Mouse (Mus musculus): ENCODE measurements at regions not wholly inside any gene's neighbourhood (a gene's known extent, or its start where the extent isn't known, plus 50 kb on each side); places are given as distances from the start of the nearest gene placed in this dataset.

GRCm38 (mm10) chr15:97122263-97122662, 66.5 kb upstream of the Slc38a4 start:
- 94% methylated on average over 6 of the region's 6 CpGs for WGBS
- Histone ChIP-seq H3K27me3 (replicated peaks) (no peaks in the 10 kb centered on the region), H3K9me3 (no peaks in the 10 kb centered on the region), H3K36me3 (no peaks in the 10 kb centered on the region), H3K27ac (no peak overlapping the region), H3K9ac (no peak overlapping the region), H3K4me1 (no peaks in the 10 kb centered on the region), H3K4me2 (replicated peaks) (no peak overlapping the region), H3K4me3 (no peak overlapping the region)
- ATAC-seq (ENCODE audit: low FRiP score, low read depth): no peak

GRCm38 (mm10) chr15:97112452-97113200, 56.9 kb upstream of the Slc38a4 start:
- WGBS: 85% methylated on average over 19 of the region's 19 CpGs
- H3K9me3 ChIP-seq: no peaks in the 10 kb centered on the region
- no peak overlapping the region for H3K4me3 ChIP-seq

GRCm38 (mm10) chr15:97111320-97112192, 55.8 kb upstream of the Slc38a4 start:
- no peaks in the 10 kb centered on the region for H3K27me3 ChIP-seq (replicated peaks)
- H3K4me2 ChIP-seq (replicated peaks): no peak overlapping the region
- WGBS: 74% methylated on average over 11 of the region's 11 CpGs
- H3K4me3 ChIP-seq: no peak overlapping the region
- H3K36me3 ChIP-seq: no peaks in the 10 kb centered on the region
- H3K9me3 ChIP-seq: no peaks in the 10 kb centered on the region
- no peak overlapping the region for H3K27ac ChIP-seq
- H3K4me1 ChIP-seq: no peaks in the 10 kb centered on the region
- H3K9ac ChIP-seq: no peak overlapping the region
- ATAC-seq (ENCODE audit: low FRiP score, low read depth): no peak

More at GRCm38 (mm10) chr15:97112452-97113200, 56.9 kb upstream of the Slc38a4 start:
- no peak overlapping the region for H3K9ac ChIP-seq
- H3K27me3 ChIP-seq (replicated peaks): no peaks in the 10 kb centered on the region
- H3K36me3 ChIP-seq: no peaks in the 10 kb centered on the region
- no peak overlapping the region for H3K4me2 ChIP-seq (replicated peaks)
- no peaks in the 10 kb centered on the region for H3K4me1 ChIP-seq
- ATAC-seq (ENCODE audit: low FRiP score, low read depth): no peak
- H3K27ac ChIP-seq: no peak overlapping the region

- Histone ChIP-seq H3K27ac (no peak overlapping the region), H3K4me2 (replicated peaks) (no peak overlapping the region), H3K27me3 (replicated peaks) (no peaks in the 10 kb centered on the region), H3K4me3 (no peak overlapping the region), H3K9ac (no peak overlapping the region), H3K36me3 (no peaks in the 10 kb centered on the region), H3K9me3 (no peaks in the 10 kb centered on the region), H3K4me1 (no peaks in the 10 kb centered on the region)
- WGBS: 44% methylated on average over 10 of the region's 10 CpGs
- no peak for ATAC-seq (ENCODE audit: low FRiP score, low read depth)
These were observed 52.0 kb upstream of the Slc38a4 start for GRCm38 (mm10) chr15:97107779-97108178.

GRCm38 (mm10) chr15:97106556-97106955, 50.8 kb upstream of the Slc38a4 start:
- Histone ChIP-seq H3K9me3 (no peaks in the 10 kb centered on the region), H3K27me3 (replicated peaks) (no peaks in the 10 kb centered on the region), H3K4me1 (no peaks in the 10 kb centered on the region), H3K36me3 (no peaks in the 10 kb centered on the region), H3K9ac (no peak overlapping the region), H3K4me2 (replicated peaks) (no peak overlapping the region), H3K4me3 (no peak overlapping the region), H3K27ac (no peak overlapping the region)
- no peak for ATAC-seq (ENCODE audit: low FRiP score, low read depth)
- WGBS: 88% methylated on average over 6 of the region's 6 CpGs
